Mouse (Mus musculus) kidney, embryonic 15.5 days (tissue): ENCODE measurements around the gene Ndufs2. TPM values are rescaled to one million over a fixed set of nuclear protein-coding genes. Genes with fewer than 3 reads are reported as not detected.

ENCODE experiments used
- ATAC-seq: fragments of 200-750 bp; cut with Nextera tagmentation; replicated peaks from 2 replicates; pipeline ENCODE4 v1.8.0; 2017; ENCODE audit warnings: moderate TSS enrichment; ENCODE audit not compliant: low FRiP score
- H3K27ac ChIP-seq: fragments of 300-500 bp; sonication (generic); 2 replicates; pipeline ENCODE4 v1.5.1; 2015; ENCODE audit warnings: mild to moderate bottlenecking, inconsistent platforms
- H3K27me3 ChIP-seq: fragments of 300-500 bp; sonication (generic); 2 replicates; pipeline ENCODE4 v1.6.1; 2015; ENCODE audit warnings: inconsistent platforms
- H3K36me3 ChIP-seq: fragments of 300-500 bp; sonication (generic); 2 replicates; pipeline ENCODE4 v1.6.1; 2015; ENCODE audit warnings: inconsistent platforms
- H3K4me1 ChIP-seq: fragments of 300-500 bp; sonication (generic); 2 replicates; pipeline ENCODE4 v1.6.1; 2015; ENCODE audit warnings: inconsistent platforms
- H3K4me2 ChIP-seq: fragments of 300-500 bp; sonication (generic); 2 replicates; pipeline ENCODE4 v1.6.1; 2015; ENCODE audit warnings: moderate library complexity, mild to moderate bottlenecking, inconsistent platforms
- H3K4me3 ChIP-seq: fragments of 300-500 bp; sonication (generic); replicated peaks from 2 replicates; pipeline ENCODE4 v1.5.1; 2015; ENCODE audit warnings: mild to moderate bottlenecking, inconsistent platforms
- H3K9ac ChIP-seq: fragments of 300-500 bp; sonication (generic); 2 replicates; pipeline ENCODE4 v1.6.1; 2015; ENCODE audit warnings: mild to moderate bottlenecking, inconsistent platforms
- H3K9me3 ChIP-seq: fragments of 300-500 bp; sonication (generic); replicated peaks from 2 replicates; pipeline ENCODE4 v1.6.1; 2016; ENCODE audit warnings: inconsistent platforms
- WGBS: fragments of 180-500 bp; shearing (Covaris S2); methylation state at CpG from one replicate; pipeline ENCODE4 v1.1.7; 2015; ENCODE audit warnings: mixed read lengths; 5-methylcytosine and 5-hydroxymethylcytosine counted together
- polyA plus RNA-seq: library from polyadenylated mRNA; unstranded; fragments of >200 nt; fragmentation: Nextera tagmentation; extraction: Ambion mirVana; gene quantifications from 2 replicates; pipeline ENCODE4 v1.2.1, GENCODE M21; 2015

Gene Ndufs2
- polyA plus RNA-seq, 1 experiment from 2014 or later: 276 TPM

- no peaks in the 10 kb centered on the region for H3K36me3 ChIP-seq
- H3K9me3 ChIP-seq: no peaks in the 10 kb centered on the region
- ATAC-seq: no peak
- no peak overlapping the region for H3K4me3 ChIP-seq
- peaks cover 12% of the 10 kb centered on the region for H3K4me1 ChIP-seq
- no peak overlapping the region for H3K27ac ChIP-seq
- H3K9ac ChIP-seq: no peak overlapping the region
- H3K27me3 ChIP-seq: peaks cover 2% of the 10 kb centered on the region; the same call in 1 of the 2 replicates
- WGBS: 67% methylated on average over 8 of the region's 8 CpGs
- H3K4me2 ChIP-seq: no peak overlapping the region
Measured at GRCm38 (mm10) chr1:171185655-171186054, 65.5 kb downstream of the Ndufs2 start.

Other genes with a start within 250 kb of the Ndufs2 start
- 1.2 and 1.3 TPM in 2 replicates for gene Fcgr4, start 232.5 kb downstream of the Ndufs2 start, polyA plus RNA-seq
- gene Fcgr3, start 186.5 kb downstream of the Ndufs2 start, polyA plus RNA-seq: 7.8 and 10.5 TPM in 2 replicates
- 2.0 and 2.1 TPM in 2 replicates for gene Cfap126, start 137.5 kb downstream of the Ndufs2 start, polyA plus RNA-seq
- gene Sdhc, start 100.8 kb downstream of the Ndufs2 start, polyA plus RNA-seq: 307 and 309 TPM in 2 replicates
- gene Mpz, start 100.7 kb downstream of the Ndufs2 start, polyA plus RNA-seq: 0.86 and 0.99 TPM in 2 replicates
- 2.8 and 4.0 TPM in 2 replicates for gene Pcp4l1, start 55.1 kb downstream of the Ndufs2 start, polyA plus RNA-seq
- 0.26 and 0.81 TPM in 2 replicates for gene Nr1i3, start 37.4 kb downstream of the Ndufs2 start, polyA plus RNA-seq
- 35.1 and 35.4 TPM in 2 replicates for gene Tomm40l, start 28.9 kb downstream of the Ndufs2 start, polyA plus RNA-seq
- gene Apoa2, start 26.3 kb downstream of the Ndufs2 start, polyA plus RNA-seq: 45.5 and 97.5 TPM in 2 replicates
- 35.0 and 36.9 TPM in 2 replicates for gene Fcer1g, start 17.0 kb downstream of the Ndufs2 start, polyA plus RNA-seq
- 10.7 and 11.6 TPM in 2 replicates for gene Adamts4, start 967 bp downstream of the Ndufs2 start, polyA plus RNA-seq
- gene B4galt3, start 18.9 kb upstream of the Ndufs2 start, polyA plus RNA-seq: 80.4 and 94.3 TPM in 2 replicates
- gene Ppox, start 29.8 kb upstream of the Ndufs2 start, polyA plus RNA-seq: 63.0 and 65.4 TPM in 2 replicates
- 87.7 and 97.8 TPM in 2 replicates for gene Usp21, start 36.6 kb upstream of the Ndufs2 start, polyA plus RNA-seq
- 106 and 118 TPM in 2 replicates for gene Ufc1, start 43.6 kb upstream of the Ndufs2 start, polyA plus RNA-seq
- 53.1 and 55.7 TPM in 2 replicates for gene Dedd, start 77.8 kb upstream of the Ndufs2 start, polyA plus RNA-seq
- 47.8 and 50.5 TPM in 2 replicates for gene Nit1, start 94.3 kb upstream of the Ndufs2 start, polyA plus RNA-seq
- 122 and 130 TPM in 2 replicates for gene Pfdn2, start 94.3 kb upstream of the Ndufs2 start, polyA plus RNA-seq
- gene Klhdc9, start 109.4 kb upstream of the Ndufs2 start, polyA plus RNA-seq: 2.6 TPM in 2 replicates
- 3.0 and 3.5 TPM in 2 replicates for gene Nectin4, start 118.7 kb upstream of the Ndufs2 start, polyA plus RNA-seq
- gene Arhgap30, start 137.6 kb upstream of the Ndufs2 start, polyA plus RNA-seq: 1.2 and 1.6 TPM in 2 replicates
- 71.2 and 90.9 TPM in 2 replicates for gene Usf1, start 159.9 kb upstream of the Ndufs2 start, polyA plus RNA-seq
- gene Tstd1, start 167.5 kb upstream of the Ndufs2 start, polyA plus RNA-seq: 6.8 and 7.5 TPM in 2 replicates
- 137 TPM in 2 replicates for gene F11r, start 186.1 kb upstream of the Ndufs2 start, polyA plus RNA-seq